Mouse (Mus musculus): ENCODE results near the gene Atg2a. TPM values are rescaled to one million over a fixed set of nuclear protein-coding genes. Genes with fewer than 3 reads are reported as not detected.
A peak's percentile ranks its signal among the peaks of the same experiment; 100 is the strongest.

The Atg2a gene
- 10 to 100 TPM; 15.3 to 16.7 TPM for total RNA-seq (2021)
- long read RNA-seq, experiment 1, partial matches to known transcripts = 8 of 9 reads
- long read RNA-seq, experiment 1, other reads (novel, unspliced or antisense) = 1 of 9 reads
- long read RNA-seq, experiment 2, full-length matches to known transcripts = 2 of 14 reads
- long read RNA-seq, experiment 2, partial matches to known transcripts = 9 of 14 reads
- long read RNA-seq, experiment 2, other reads (novel, unspliced or antisense) = 3 of 14 reads

DNA sequence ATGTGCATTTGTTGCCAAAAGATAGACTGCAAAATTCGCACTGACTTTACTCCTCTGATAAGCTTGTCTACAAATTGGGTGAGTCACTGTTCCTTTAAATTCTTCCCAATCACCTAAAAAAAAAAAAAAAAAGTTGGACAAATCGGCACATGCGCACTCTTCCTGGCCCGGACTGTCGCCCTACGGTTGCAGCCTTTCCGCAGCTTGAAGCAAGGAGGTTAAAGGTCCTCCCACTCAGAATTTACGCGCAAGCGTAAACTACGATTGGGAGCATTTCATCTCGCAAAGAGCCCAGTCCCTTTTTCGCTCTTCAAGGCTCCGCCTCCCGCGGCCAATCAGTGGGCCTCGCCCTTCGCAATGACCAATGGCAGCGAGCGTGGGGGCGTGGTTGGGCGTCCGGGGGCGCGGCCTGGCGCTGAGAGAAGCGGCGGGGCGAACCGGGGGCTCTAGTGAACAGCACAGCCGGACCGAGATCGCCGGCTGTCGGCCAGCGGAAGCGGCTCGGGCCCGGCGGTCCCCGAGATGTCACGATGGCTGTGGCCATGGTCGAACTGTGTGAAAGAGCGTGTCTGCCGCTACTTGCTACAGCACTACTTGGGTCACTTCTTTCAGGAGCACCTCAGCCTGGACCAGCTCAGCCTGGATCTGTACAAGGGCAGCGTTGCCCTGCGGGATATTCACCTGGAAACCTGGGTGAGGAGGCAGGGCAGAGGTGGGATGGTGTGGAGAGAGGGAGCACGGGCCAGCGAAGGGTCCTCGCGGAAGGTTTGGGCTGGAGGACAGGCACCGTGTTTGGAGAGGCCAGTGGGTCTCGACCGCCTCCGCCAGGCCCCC, at the start of gene Atg2a:
Gene Atg2a (plus strand): TSS at position 395 of the 834 bp plus-strand sequence.
- peak; percentile 99 for DNase-seq

GRCm38 (mm10) chr19:6204265-6204664, 37.2 kb upstream of the Atg2a start:
- DNase-seq = no peak

DNA sequence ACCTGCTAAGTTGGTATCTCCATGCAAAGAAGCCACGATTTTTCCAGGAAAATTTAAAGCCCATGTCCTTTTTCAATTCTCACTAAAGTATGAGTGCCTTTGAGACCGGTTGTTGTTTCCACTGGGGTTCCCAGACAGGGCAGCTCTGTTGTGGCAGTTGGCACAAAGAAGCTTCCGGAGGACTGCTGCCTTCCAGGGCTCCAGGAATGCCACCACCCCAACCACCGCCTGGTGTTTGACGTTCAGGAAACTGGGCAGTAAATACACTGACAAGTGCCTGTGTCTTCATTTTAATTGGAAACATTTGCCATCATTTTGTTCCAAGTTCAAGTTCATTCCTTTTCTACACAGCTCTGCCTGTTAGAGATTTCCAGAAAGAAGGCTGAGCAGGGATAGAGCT, 34.8 kb upstream of the Atg2a start:
- peak; percentile 21 for DNase-seq

GRCm38 (mm10) chr19:6216046-6216705, 25.3 kb upstream of the Atg2a start:
- DNase-seq = no peak

DNA sequence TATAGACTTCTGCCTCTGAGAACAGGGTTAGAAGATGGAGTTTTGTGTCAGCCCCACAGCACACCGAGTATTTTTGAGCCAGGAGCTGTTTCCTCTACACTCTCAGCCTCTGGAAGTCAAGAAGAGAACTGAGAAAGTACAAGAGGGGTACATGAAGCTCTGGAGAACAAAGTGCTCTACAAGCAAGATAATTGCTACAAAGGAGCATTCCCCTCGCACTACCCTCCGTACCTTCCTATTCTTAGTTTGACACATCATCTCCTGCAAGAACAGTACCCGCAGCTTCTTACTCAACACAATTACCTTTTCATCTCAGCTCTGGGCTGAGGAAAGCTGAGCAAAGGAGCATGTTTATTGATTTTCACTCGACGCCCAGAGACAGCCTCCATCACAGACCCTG, 22.9 kb upstream of the Atg2a start:
- DNase-seq = no peak

DNA sequence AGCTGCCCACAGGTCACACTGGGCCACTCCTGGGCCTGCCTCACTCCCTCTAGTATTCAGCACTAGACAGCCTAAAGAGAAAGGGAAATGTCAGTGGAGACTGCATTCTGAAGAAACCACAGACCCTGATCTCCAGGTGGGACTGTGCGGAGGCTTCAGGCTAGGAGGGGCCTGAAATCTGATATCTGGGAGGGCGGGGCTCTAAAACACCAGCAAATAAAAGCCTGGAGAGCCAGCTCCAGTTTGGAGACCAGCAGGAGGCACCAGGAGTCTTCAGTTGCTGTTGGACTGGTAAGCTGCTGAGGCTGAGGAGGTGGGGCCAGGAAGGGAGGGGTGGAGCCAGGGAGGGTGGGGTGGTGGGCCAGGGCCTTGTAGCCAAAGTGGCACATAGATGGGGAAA, 15.3 kb upstream of the Atg2a start, which contains the start of gene Gpha2:
Gene Gpha2 (plus strand): TSS at position 246 of the 400 bp plus-strand sequence.
- DNase-seq = no peak

DNA sequence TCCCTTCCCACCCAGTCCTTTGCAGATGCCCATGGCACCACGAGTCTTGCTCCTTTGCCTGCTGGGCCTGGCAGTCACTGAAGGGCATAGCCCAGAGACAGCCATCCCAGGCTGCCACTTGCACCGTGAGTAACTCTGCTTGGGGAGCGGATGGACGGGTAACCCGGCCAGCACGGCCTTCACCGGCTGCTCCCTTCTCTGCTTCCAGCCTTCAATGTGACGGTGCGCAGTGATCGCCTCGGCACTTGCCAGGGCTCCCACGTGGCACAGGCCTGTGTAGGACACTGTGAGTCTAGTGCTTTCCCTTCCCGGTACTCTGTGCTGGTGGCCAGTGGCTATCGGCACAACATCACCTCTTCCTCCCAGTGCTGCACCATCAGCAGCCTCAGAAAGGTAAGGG, 14.7 kb upstream of the Atg2a start:
- no peak for DNase-seq

GRCm38 (mm10) chr19:6227864-6228263, 13.6 kb upstream of the Atg2a start:
- no peak for DNase-seq

DNA sequence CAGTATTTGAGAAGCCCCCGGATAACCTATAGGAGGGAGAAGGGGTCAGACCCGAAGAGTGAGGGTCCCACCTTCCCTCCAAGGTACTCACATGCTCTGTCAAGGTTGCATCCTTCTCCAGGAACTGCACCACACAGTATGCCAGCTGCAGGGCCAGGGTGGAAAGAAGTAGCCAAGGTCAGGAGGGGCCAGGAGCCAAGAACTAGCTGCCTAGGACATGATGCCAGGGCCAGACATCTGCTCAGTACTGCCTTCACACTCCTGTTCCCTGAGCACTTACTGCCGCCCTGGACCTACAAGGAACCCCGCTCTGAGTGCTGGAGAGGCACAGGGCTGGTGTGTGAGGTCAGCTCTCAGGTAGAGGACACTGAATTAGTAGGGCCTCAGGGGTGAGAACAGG, 11.1 kb upstream of the Atg2a start:
- DNase-seq = peak; percentile 67

GRCm38 (mm10) chr19:6231036-6231435, 10.4 kb upstream of the Atg2a start:
- no peak for DNase-seq

DNA sequence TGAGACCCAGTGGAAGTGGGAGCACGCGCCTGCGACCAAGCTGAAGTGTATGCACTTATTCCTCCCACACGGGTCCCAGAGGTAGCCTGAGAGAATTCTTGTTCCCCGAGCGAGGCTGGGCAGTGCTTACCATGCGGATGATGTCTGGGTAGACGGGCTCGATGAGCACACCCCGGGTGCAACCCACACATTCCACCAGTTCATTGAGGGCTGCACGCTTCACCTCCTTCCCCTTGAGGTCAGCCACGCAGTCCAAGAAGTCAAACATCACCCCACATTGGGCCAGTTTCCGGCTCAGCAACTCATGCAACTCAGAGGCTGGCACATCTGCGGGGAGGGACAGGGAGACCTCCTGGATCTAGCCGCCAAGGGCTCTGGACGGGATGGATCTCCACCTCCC, 7.8 kb upstream of the Atg2a start:
- DNase-seq = no peak

GRCm38 (mm10) chr19:6234337-6235083, 7.0 kb upstream of the Atg2a start:
- no peak for DNase-seq

GRCm38 (mm10) chr19:6235084-6236052, 6.1 kb upstream of the Atg2a start, which contains the start of gene Ppp2r5b:
Gene Ppp2r5b (minus strand): TSS chr19:6235872.
- peak; percentile 95 for DNase-seq

DNA sequence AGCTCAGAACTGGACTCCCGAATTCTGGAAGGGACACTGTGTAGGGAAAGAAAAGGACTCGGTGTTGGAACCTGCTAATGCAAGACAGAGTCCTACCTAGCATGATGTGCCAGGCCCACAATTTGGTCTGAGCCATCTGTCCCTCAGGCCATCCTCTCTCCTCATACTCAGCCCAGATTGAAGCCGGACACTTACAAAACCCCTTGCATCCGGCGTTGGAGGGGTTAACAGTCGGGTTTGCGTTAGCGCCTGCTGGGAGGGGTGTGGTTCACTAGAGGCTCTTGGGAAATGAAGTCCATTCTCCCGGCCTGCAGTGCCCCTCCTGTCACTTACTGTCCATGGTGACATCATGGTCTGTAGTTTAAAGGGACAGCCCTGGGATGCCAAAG, 5.4 kb upstream of the Atg2a start:
- peak; percentile 91 for DNase-seq

DNA sequence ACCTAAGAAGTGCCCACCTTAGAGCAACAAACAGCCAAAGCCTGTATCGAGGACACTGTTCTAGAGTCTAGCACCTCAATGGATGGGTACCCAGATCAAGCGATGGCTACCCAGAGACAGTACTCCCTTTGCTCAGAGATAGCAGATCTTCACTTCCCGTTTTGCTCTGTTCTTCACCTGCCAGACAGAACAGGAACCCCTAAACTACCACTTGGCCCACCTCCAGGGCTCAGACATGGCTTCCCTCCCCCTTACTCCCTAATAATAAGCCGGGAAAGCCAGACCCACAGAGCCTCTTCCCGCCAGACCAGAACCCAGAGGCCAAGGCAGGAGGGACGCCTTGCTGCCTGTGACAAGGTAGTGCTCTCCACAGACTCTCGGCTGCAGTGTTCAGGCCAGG, 4.6 kb upstream of the Atg2a start:
- no peak for DNase-seq

- no peak for DNase-seq
Measured at GRCm38 (mm10) chr19:6238740-6239139, 2.7 kb upstream of the Atg2a start.

- DNase-seq = no peak
Measured at GRCm38 (mm10) chr19:6240136-6240535, 1.3 kb upstream of the Atg2a start.

DNA sequence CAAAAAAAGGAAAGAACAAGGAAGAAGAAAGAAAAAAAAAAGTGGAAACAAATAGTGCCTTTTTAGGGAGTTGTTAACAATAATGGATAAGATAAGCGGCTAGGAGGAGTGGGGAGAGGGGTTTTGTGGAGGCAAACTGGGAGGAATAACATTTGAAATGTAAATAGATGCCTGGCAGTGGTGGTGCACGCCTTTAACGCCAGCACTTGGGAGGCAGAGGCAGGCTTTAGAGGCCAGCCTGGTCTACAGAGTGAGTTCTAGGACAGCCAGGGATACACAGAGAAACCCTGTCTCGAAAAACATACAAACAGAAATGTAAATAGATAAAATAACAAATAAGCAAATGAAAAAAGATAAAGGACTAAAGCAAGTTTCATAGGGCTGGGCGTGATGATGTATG, 743 bp upstream of the Atg2a start:
- DNase-seq = no peak

GRCm38 (mm10) chr19:6242281-6242680, 813 bp downstream of the Atg2a start:
- peak; percentile 34 for DNase-seq

GRCm38 (mm10) chr19:6243226-6243625, 1.8 kb downstream of the Atg2a start:
- no peak for DNase-seq

- no peak for DNase-seq
Measured at GRCm38 (mm10) chr19:6245806-6246205, 4.3 kb downstream of the Atg2a start.
